Mouse (Mus musculus) adrenal gland, postnatal 36 days (tissue): ENCODE measurements at regions not wholly inside any gene's neighbourhood (a gene's known extent, or its start where the extent isn't known, plus 50 kb on each side); places are given as distances from the start of the nearest gene placed in this dataset.

Experiments
- DNase-seq, 2 experiments: peaks; one replicate each; pipeline ENCODE4 v3.0.0; 2021; ENCODE audit warnings: mixed read lengths in 1 of 2

DNA sequence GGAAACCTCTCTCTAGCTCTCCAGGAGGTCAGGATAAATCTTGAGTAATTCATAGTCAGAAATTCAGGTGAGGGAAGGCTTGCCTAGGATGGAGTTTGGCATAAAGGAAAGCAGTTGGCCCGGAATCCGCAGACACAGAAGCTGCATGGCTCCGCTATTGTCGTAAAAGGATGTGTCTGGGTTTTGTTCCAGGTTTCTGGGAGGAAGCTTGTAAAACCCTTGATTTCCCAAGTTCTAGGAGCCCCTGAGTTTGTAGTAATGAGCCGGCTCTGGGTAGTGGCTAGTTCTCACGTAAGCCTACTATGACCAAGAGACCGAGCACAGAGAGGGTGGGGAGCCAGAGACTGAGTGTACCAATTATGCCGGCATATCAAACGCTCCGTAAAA is 52.7 kb upstream of the Gm21915 start:
- no peak for DNase-seq

GRCm38 (mm10) chr9:40617036-40617675 is 53.3 kb upstream of the Gm21915 start:
- no peak for DNase-seq

GRCm38 (mm10) chr9:40616426-40617035 is 53.9 kb upstream of the Gm21915 start:
- DNase-seq: peak; percentile 64 to 77

DNA sequence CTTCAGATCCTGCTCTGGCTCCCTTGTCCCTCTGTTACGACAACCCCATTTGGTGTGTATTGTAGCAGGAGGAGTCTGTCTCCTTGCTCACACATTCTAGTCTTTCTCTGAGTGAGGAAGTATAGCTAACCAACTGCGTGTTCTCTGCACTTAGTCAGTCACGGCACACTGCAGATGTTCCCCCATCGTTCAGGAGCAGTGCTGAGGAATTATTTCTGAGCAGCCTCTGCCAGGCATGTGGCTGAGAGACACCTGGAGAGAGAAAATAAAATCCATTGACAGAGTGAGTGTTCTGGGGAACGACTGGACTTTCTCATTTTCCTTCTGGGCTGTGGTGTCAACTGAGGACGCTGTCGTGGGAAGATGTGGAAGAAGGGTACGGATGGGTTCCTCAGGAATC is 54.5 kb upstream of the Gm21915 start:
- no peak for DNase-seq

DNA sequence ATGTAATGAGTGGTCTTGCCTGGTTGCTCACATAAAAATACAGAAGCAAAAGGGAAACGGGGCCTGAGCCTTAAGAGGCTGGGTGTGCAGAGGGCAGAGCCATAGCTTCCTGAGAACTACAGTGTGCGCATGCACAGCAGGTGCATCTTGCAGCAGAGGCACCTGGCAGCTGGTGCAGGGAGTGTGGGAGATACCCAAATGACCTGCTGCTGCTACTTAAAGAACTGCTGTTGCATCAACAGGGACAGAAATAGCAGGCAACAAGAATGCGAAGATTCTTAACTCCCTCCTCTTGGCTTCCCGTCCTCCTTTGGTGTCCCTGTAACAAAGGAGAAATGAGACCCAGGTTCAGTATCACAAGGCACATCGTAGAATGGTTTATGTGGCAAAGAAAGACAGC is 56.3 kb upstream of the Gm21915 start:
- no peak for DNase-seq

DNA sequence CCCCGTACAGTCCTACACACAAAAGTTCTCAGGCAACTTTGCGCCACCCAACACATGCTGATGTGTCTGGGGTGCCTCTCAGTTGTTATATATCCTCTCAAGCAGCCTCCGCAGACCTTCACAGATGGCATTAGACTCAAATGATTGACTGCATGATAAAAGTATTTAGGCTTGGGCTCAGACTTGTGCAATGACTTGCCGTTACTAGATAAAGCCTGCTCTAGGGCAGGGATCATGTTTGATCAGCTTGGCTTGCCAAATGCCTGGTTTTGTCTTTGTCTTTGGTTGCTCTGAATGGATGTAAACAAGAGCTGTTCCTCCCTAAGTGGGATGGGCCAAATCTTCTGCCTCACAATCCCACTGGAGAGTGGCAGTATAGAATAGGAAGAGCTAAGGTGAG is 57.2 kb upstream of the Gm21915 start:
- no peak for DNase-seq

- DNase-seq: no peak
Observed at GRCm38 (mm10) chr9:40612755-40613154, 57.7 kb upstream of the Gm21915 start.

- DNase-seq: no peak
Observed at GRCm38 (mm10) chr9:40612312-40612711, 58.1 kb upstream of the Gm21915 start.

- no peak for DNase-seq
Observed at GRCm38 (mm10) chr9:40611626-40612025, 58.8 kb upstream of the Gm21915 start.

- DNase-seq: no peak
Observed at GRCm38 (mm10) chr9:40608596-40608995, 61.8 kb upstream of the Gm21915 start.

DNA sequence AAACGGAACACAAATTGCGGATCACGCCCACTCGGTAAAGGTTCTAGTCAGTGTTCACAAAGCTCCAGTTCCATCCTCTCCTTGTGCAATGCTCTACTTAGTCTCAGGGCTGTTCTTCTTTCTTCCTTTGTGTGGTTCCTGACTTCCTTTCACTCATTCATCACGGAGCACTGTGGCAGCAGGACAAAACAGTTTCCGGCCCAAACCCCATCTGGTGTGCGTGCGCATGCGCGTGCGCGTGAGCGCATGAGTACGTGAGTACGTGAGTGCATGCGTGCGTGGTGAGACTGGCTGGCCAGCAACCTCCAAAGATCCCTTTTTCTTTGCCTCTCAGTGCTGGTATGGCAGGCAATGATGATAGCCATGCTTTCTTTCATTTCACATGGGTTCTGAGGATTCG is 62.5 kb upstream of the Gm21915 start:
- no peak for DNase-seq

GRCm38 (mm10) chr9:40603521-40603920 is 66.9 kb upstream of the Gm21915 start:
- no peak for DNase-seq

GRCm38 (mm10) chr9:40598431-40598831 is 67.2 kb upstream of the Gramd1b start:
- no peak for DNase-seq

- no peak for DNase-seq
Observed at GRCm38 (mm10) chr9:40587421-40587820, 56.2 kb upstream of the Gramd1b start.

GRCm38 (mm10) chr9:40586581-40586980 is 55.4 kb upstream of the Gramd1b start:
- DNase-seq: no peak

GRCm38 (mm10) chr9:40583554-40583953 is 52.4 kb upstream of the Gramd1b start:
- peak; percentile 88 to 91 for DNase-seq

DNA sequence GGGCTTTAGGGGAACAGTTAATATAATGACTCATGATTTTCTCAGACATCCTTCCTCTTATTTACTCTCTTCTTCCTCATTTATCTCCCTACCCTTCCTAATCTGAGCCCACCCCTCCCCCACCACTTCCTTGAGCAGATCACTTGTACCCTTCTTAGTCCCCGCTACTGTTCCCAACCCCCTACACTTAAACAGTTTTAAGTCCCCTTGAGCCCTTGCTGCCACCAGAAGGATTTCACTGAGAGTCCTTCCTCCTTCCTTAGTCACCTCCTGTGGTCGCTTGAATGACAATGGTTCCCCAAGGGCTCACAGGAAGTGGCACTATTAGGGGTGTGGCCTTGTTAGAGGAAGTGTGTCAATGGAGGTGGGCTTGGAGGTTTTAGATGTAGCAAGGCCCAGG is 50.7 kb upstream of the Gramd1b start:
- peak in 1 of 2 experiments; percentile 22 for DNase-seq
